In the genomic region with DNA sequence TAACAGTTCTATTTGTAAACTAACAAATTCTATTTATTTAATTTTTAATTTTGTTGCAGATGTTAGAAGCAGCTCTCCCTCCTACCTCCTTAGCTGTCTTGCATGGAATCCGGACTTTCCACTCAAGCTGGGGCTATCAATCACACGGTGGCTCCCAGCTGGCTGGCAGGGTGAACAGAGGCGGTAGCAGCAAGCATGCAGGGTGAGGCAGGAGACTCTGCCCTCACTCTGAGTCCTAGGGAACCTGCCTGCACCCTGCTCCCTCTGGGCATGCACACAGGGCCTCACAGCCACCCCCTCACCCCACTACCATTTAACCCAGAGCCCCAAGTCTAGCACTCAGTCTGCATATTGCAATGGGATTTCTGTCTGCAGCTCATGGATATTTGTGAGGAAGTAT, we compare ENCODE assay signal across 9 mouse cellular contexts.
DNase-seq lines count a peak whose midpoint lies in the region; ATAC-seq and TF ChIP-seq lines count a peak whose summit lies in the region.
"Had no signal": no experiment of that assay in that cellular context is flagged by ENCODE, and none has a peak within 500 bp of the region (broad histone marks: within the 10 kb centered on the region; RNA-seq: fewer than 3 reads in every experiment).

No protein-coding gene starts in this region.

- H3K27me3 ChIP-seq in heart, embryonic 13.5 days (replicated peaks), result peaks cover 60% of the 10 kb centered on the region
- peaks cover 57% of the 10 kb centered on the region for H3K27me3 ChIP-seq in limb, embryonic 10.5 days (ENCODE audit: low read depth, poor library complexity, severe bottlenecking)
- no peaks in the 10 kb centered on the region for H3K27me3 ChIP-seq in heart, adult 2 months (ENCODE audit: control insufficient read depth, insufficient read depth, low read length)
- no peaks in the 10 kb centered on the region for H3K27me3 ChIP-seq in lung, postnatal 0 days (replicated peaks; ENCODE audit: insufficient read depth, low read length)
- H3K27me3 ChIP-seq: embryonic facial prominence, embryonic 15.5 days had no signal

- no peak for TF ChIP-seq POLR2A in heart, adult 2 months (IDR thresholded peaks at IDR 0.05; ENCODE audit: insufficient read depth, low read depth, low read length)

- WGBS in heart, embryonic 13.5 days, result 10% methylated on average over 3 of the region's 3 CpGs
- WGBS in limb, embryonic 10.5 days, result 3% methylated on average over 3 of the region's 3 CpGs
- 58% methylated on average over 3 of the region's 3 CpGs for WGBS in heart, adult 2 months
- 32% methylated on average over 3 of the region's 3 CpGs for WGBS in lung, postnatal 0 days

- no peak for TF ChIP-seq CTCF in heart, adult 2 months (IDR thresholded peaks at IDR 0.05)
- TF ChIP-seq CTCF in lung, postnatal 0 days (IDR thresholded peaks at IDR 0.05), result no peak

- peaks cover 76% of the 10 kb centered on the region for H3K4me1 ChIP-seq in heart, embryonic 13.5 days
- H3K4me1 ChIP-seq in limb, embryonic 10.5 days, result peaks cover 85% of the 10 kb centered on the region
- peaks cover 9% of the 10 kb centered on the region for H3K4me1 ChIP-seq in heart, adult 2 months (ENCODE audit: control insufficient read depth, insufficient read depth, low read length)
- H3K4me1 ChIP-seq in lung, postnatal 0 days (ENCODE audit: insufficient read depth, low read depth, low read length), result peaks cover 8% of the 10 kb centered on the region; the same call in 1 of the 2 replicates

- DNase-seq in heart, adult 9 months (ENCODE audit: low spot score in 2 of 2), result no peak
- peak; percentile 64 to 65 for DNase-seq in adrenal gland, postnatal 36 days
- peak; percentile 44 for DNase-seq in gastrocnemius, postnatal 14 days
- peak; percentile 67 for DNase-seq in limb, embryonic 10.5 days (ENCODE audit: low spot score)
- no peak for DNase-seq in heart, adult 2 months
- no peak for DNase-seq in lung, postnatal 0 days (ENCODE audit: low spot score)

- no peaks in the 10 kb centered on the region for H3K36me3 ChIP-seq in heart, embryonic 13.5 days
- no peaks in the 10 kb centered on the region for H3K36me3 ChIP-seq in limb, embryonic 10.5 days
- no peaks in the 10 kb centered on the region for H3K36me3 ChIP-seq in heart, adult 2 months (ENCODE audit: control insufficient read depth, insufficient read depth, low read length)
- H3K36me3 ChIP-seq in lung, postnatal 0 days (ENCODE audit: insufficient read depth, low read length), result no peaks in the 10 kb centered on the region
- H3K36me3 ChIP-seq: embryonic facial prominence, embryonic 15.5 days had no signal

- H3K9me3 ChIP-seq in heart, embryonic 13.5 days, result no peaks in the 10 kb centered on the region
- H3K9me3 ChIP-seq in limb, embryonic 10.5 days (replicated peaks), result no peaks in the 10 kb centered on the region
- no peaks in the 10 kb centered on the region for H3K9me3 ChIP-seq in lung, postnatal 0 days (ENCODE audit: low read length)
- H3K9me3 ChIP-seq: embryonic facial prominence, embryonic 15.5 days had no signal

- H3K4me2 ChIP-seq in heart, embryonic 13.5 days, result no peak overlapping the region
- no peak overlapping the region for H3K4me2 ChIP-seq in lung, postnatal 0 days (replicated peaks; ENCODE audit: low read depth, low read length)

- TF ChIP-seq EP300 in heart, adult 2 months (IDR thresholded peaks at IDR 0.05; ENCODE audit: insufficient read depth, low read depth, low read length), result no peak
- TF ChIP-seq EP300 in lung, postnatal 0 days (IDR thresholded peaks at IDR 0.05), result no peak

- H3K9ac ChIP-seq in heart, embryonic 13.5 days, result 0 out of 2 replicates have a peak overlapping the region, but pooled peaks have one; percentile 38
- H3K9ac ChIP-seq in heart, adult 2 months (ENCODE audit: low read depth, low read length), result no peak overlapping the region
- H3K9ac ChIP-seq in lung, postnatal 0 days (replicated peaks; ENCODE audit: low read depth), result no peak overlapping the region
- H3K9ac ChIP-seq: embryonic facial prominence, embryonic 15.5 days had no signal

- H3K79me2 ChIP-seq in heart, adult 2 months (replicated peaks; ENCODE audit: control insufficient read depth, insufficient read depth, low read length), result no peaks in the 10 kb centered on the region

- intact Hi-C loops in gastrocnemius, postnatal 14 days (cut with DNase I; ENCODE audit: low total_unique reads), result no loop called here
- intact Hi-C loops in heart, adult 2 months (cut with DNase I), result loop anchor here (5.0 kb wide), 1 partner anchor 169 kb away; a partner anchor contains a TSS

- H3K4me3 ChIP-seq in heart, embryonic 13.5 days, result no peak overlapping the region
- H3K4me3 ChIP-seq in limb, embryonic 10.5 days, result peak overlapping the region; percentile 14; the same call in 1 of the 2 replicates
- no peak overlapping the region for H3K4me3 ChIP-seq in heart, adult 2 months
- H3K4me3 ChIP-seq in lung, postnatal 0 days (ENCODE audit: low read depth, low read length), result no peak overlapping the region
- H3K4me3 ChIP-seq: embryonic facial prominence, embryonic 15.5 days had no signal

- H3K27ac ChIP-seq in heart, embryonic 13.5 days (replicated peaks), result no peak overlapping the region
- peak overlapping the region; percentile 27; the same call in 1 of the 2 replicates for H3K27ac ChIP-seq in limb, embryonic 10.5 days
- H3K27ac ChIP-seq in heart, adult 2 months, result no peak overlapping the region
- H3K27ac ChIP-seq in lung, postnatal 0 days (ENCODE audit: low read length), result no peak overlapping the region

- 0 out of 2 replicates have a peak, but pooled peaks have one; percentile 12 for ATAC-seq in heart, embryonic 13.5 days (ENCODE audit: extremely low read depth, insufficient number of reproducible peaks, low FRiP score, low TSS enrichment)
- no peak for ATAC-seq in activated CD4-positive, CD25-positive, alpha-beta regulatory T cell, adult 4 months
- ATAC-seq in lung, postnatal 0 days, result no peak

Comparison
In these comparisons a context has a peak if more than half of its experiments do, and no peak if none do; other contexts are left out.
1. DNase-seq: peak in adrenal gland, postnatal 36 days (2 of 2), gastrocnemius, postnatal 14 days (single experiment) and limb, embryonic 10.5 days (single experiment); none in heart, adult 9 months (0 of 2), heart, adult 2 months (0 of 2) and lung, postnatal 0 days (single experiment).